Mouse (Mus musculus) hindbrain, embryonic 13.5 days (tissue): ENCODE measurements around the gene Mast3. TPM values are rescaled to one million over a fixed set of nuclear protein-coding genes. Genes with fewer than 3 reads are reported as not detected.
A peak's percentile ranks its signal among the peaks of the same experiment; 100 is the strongest.

Experiments
- ATAC-seq: fragments of 200-750 bp; cut with Nextera tagmentation; 2 replicates; pipeline ENCODE4 v1.8.0; 2017; ENCODE audit warnings: moderate TSS enrichment; ENCODE audit not compliant: low FRiP score
- H3K27ac ChIP-seq: fragments of 300-500 bp; sonication (generic); 2 replicates; pipeline ENCODE4 v1.5.1; 2015; ENCODE audit warnings: inconsistent platforms, mild to moderate bottlenecking, moderate library complexity
- H3K27me3 ChIP-seq: fragments of 300-500 bp; sonication (generic); 2 replicates; pipeline ENCODE4 v1.6.1; 2015; ENCODE audit warnings: mild to moderate bottlenecking, inconsistent platforms
- H3K36me3 ChIP-seq: fragments of 300-500 bp; sonication (generic); 2 replicates; pipeline ENCODE4 v1.6.1; 2015; ENCODE audit warnings: mild to moderate bottlenecking, inconsistent platforms
- H3K4me1 ChIP-seq: fragments of 300-500 bp; sonication (generic); replicated peaks from 2 replicates; pipeline ENCODE4 v1.6.1; 2015; ENCODE audit warnings: inconsistent platforms
- H3K4me2 ChIP-seq: fragments of 300-500 bp; sonication (generic); 2 replicates; pipeline ENCODE4 v1.6.1; 2015; ENCODE audit warnings: inconsistent platforms, mild to moderate bottlenecking, moderate library complexity
- H3K4me3 ChIP-seq: fragments of 300-500 bp; sonication (generic); 2 replicates; pipeline ENCODE4 v1.5.1; 2015; ENCODE audit warnings: mild to moderate bottlenecking, inconsistent platforms
- H3K9ac ChIP-seq: fragments of 300-500 bp; sonication (generic); 2 replicates; pipeline ENCODE4 v1.6.1; 2015; ENCODE audit warnings: mild to moderate bottlenecking, inconsistent platforms
- H3K9me3 ChIP-seq: fragments of 300-500 bp; sonication (generic); 2 replicates; pipeline ENCODE4 v1.6.1; 2016; ENCODE audit warnings: inconsistent platforms
- WGBS: fragments of 180-500 bp; shearing (Covaris S2); methylation state at CpG from one replicate; pipeline ENCODE4 v1.1.7; 2015; 5-methylcytosine and 5-hydroxymethylcytosine counted together
- polyA plus RNA-seq: library from polyadenylated mRNA; unstranded; fragments of >200 nt; fragmentation: Nextera tagmentation; extraction: Ambion mirVana; gene quantifications from 2 replicates; pipeline ENCODE4 v1.2.1, GENCODE M21; 2015

The Mast3 gene
- polyA plus RNA-seq, 1 experiment from 2014 or later, result 17.4 TPM

- H3K4me3 ChIP-seq, result no peak overlapping the region
These were observed 6.3 kb upstream of the Mast3 start for GRCm38 (mm10) chr8:70810962-70811680.

DNA sequence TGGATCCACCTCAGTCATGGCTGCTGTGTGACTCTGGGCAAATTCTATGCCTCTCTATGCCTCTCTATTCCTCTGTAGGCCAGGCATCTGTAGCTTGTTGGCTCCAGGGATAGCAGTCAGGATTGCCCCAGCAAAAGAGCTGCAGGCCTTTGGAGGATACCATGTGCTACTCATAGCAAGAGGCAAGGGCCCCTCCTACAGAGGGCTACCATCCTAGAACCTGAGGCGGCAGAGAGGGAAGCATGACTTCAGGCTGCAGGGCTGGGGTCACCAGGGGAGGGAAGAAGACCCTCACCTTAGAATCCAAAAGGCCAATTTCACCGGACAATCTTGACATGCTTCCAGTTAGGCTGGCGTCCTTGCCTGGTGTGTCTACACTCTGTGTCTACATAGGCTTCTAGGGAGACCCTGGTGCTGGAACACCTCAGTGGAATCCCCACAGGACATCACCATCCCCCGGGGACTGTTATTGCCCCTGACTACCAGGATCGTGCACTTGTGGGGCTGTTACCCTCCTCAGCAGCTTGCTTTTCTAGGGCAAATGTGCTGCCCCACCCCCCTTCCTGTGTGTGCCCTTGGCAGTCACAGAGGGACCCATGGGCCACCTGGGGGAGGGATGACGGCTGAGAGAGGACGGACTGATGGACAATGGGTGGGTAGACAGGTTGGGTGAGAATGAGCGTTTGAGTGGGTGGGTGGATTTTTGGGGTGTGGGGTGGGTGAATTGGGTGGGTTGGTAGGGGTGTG lies 4.3 kb upstream of the Mast3 start:
- H3K9me3 ChIP-seq, result no peaks in the 10 kb centered on the region
- WGBS, result 78% methylated on average over 8 of the region's 8 CpGs
- peak overlapping the region; percentile 24; the same call in 1 of the 2 replicates for H3K9ac ChIP-seq
- no peak overlapping the region for H3K4me3 ChIP-seq
- no peak overlapping the region for H3K4me2 ChIP-seq
- H3K4me1 ChIP-seq, result peaks cover 8% of the 10 kb centered on the region
- ATAC-seq, result no peak
- peaks cover 66% of the 10 kb centered on the region for H3K27me3 ChIP-seq
- H3K27ac ChIP-seq, result no peak overlapping the region
- H3K36me3 ChIP-seq, result no peaks in the 10 kb centered on the region

More at GRCm38 (mm10) chr8:70810962-70811680, 6.3 kb upstream of the Mast3 start:
- Histone ChIP-seq H3K9ac (no peak overlapping the region), H3K27ac (no peak overlapping the region), H3K4me1 (no peaks in the 10 kb centered on the region), H3K36me3 (no peaks in the 10 kb centered on the region), H3K4me2 (no peak overlapping the region), H3K27me3 (peaks cover 64% of the 10 kb centered on the region), H3K9me3 (no peaks in the 10 kb centered on the region)
- 71% methylated on average over 20 of the region's 20 CpGs for WGBS
- ATAC-seq, result no peak

DNA sequence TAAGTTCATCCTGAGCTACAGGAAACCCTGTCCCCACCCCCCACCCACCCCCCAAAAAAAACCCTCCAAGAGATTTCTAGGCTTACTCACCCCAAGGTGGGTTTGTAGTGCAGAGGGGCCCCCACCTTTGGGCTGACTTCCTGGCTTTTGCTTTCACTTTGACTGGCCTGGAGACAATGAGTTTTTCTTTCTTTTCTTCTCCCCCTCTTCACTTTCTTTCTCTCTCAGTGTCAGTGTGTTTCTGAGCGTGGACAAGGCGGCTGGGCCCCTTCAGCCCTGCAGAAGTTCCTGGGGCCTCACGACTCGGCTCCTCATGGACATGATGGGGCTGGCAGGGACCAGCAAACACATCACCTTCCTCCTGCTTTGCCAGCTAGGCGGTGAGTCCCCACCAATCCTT lies 3.4 kb upstream of the Mast3 start, which contains the start of gene Il12rb1:
TSS of gene Il12rb1 (plus strand) at position 211 of the 400 bp plus-strand sequence.
- Histone ChIP-seq H3K9ac (peak within 1 kb of the TSS; percentile 24; the same call in 1 of the 2 replicates), H3K9me3 (no peaks in the 10 kb centered on the region), H3K27ac (no peak within 1 kb of the TSS), H3K36me3 (no peaks in the 10 kb centered on the region), H3K4me2 (no peak within 1 kb of the TSS), H3K4me1 (peaks cover 15% of the 10 kb centered on the region), H3K27me3 (peaks cover 67% of the 10 kb centered on the region), H3K4me3 (no peak within 1 kb of the TSS)
- 57% methylated on average over 5 of the region's 5 CpGs for WGBS
- no peak for ATAC-seq

DNA sequence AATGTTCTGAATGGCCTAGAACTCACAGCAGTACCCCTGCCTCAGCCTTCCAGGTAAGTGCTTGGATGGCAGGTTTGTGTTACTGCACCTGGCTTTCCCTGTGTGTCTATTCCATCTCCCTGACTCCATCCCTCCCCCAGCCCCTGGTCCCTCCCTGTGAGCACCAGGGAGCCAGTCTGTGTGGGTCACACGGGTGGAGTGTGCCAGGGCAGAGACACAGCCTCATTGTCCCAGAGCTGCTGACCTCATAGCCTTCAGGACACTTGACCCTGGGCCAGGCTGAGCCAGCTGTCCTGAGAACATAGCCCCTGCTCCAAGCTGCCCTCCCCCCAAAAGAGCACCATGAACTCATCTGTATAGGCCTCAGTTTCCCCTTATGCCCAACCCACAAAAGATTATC lies 2.5 kb upstream of the Mast3 start:
- Histone ChIP-seq H3K9me3 (no peaks in the 10 kb centered on the region), H3K9ac (no peak overlapping the region), H3K4me3 (no peak overlapping the region), H3K27ac (no peak overlapping the region), H3K27me3 (peaks cover 71% of the 10 kb centered on the region), H3K4me2 (no peak overlapping the region), H3K4me1 (peaks cover 15% of the 10 kb centered on the region), H3K36me3 (no peaks in the 10 kb centered on the region)
- 50% methylated on average over 1 of the region's 1 CpGs for WGBS
- ATAC-seq, result no peak

- Histone ChIP-seq H3K36me3 (no peaks in the 10 kb centered on the region), H3K9me3 (no peaks in the 10 kb centered on the region), H3K27me3 (peaks cover 78% of the 10 kb centered on the region), H3K4me1 (peaks cover 15% of the 10 kb centered on the region), H3K4me3 (no peak overlapping the region), H3K4me2 (no peak overlapping the region), H3K9ac (no peak overlapping the region), H3K27ac (no peak overlapping the region)
- WGBS, result 83% methylated on average over 4 of the region's 4 CpGs
- no peak for ATAC-seq
These were observed 1.7 kb upstream of the Mast3 start for GRCm38 (mm10) chr8:70806541-70806940.

DNA sequence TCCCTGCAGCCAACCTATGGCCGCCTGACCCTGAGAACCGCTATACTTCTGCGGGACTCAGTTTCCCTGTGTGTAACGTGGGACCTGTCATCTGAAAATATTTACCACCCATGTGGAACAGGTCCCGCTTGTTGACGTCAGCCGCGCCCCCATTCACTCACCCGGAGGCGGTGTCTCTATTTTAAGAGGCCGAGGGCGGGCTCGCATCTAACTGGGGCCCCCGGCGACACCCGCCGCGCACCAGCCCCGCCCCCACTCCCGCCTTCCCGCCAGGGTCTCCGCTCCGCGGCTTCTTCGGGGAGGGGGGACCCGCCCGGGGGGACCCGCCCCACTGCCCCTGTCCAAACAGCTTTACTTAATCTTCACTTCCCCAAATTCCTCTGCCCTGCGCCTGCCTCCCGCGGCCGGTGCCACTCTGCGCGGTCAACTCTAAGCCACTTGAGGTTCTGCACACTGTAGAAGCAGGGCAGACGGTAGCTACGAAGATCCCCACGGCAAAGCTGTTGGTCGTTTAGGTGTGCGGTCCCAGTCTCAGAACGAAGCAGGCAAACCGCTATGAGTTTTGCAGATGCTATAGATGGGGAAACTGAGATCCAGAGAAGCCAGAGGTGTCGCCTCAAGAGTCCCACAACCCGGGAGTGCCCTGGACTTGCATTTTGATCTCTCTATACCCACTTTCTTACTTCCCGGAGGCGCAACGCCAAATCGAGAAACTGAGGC lies 933 bp downstream of the Mast3 start:
- Histone ChIP-seq H3K4me3 (peak overlapping the region; percentile 45), H3K4me1 (peaks cover 22% of the 10 kb centered on the region), H3K9ac (peak overlapping the region; percentile 65), H3K27me3 (peaks cover 86% of the 10 kb centered on the region), H3K27ac (no peak overlapping the region), H3K9me3 (no peaks in the 10 kb centered on the region), H3K4me2 (peak overlapping the region; percentile 73), H3K36me3 (no peaks in the 10 kb centered on the region)
- WGBS, result 1% methylated on average over 42 of the region's 47 CpGs
- no peak for ATAC-seq

DNA sequence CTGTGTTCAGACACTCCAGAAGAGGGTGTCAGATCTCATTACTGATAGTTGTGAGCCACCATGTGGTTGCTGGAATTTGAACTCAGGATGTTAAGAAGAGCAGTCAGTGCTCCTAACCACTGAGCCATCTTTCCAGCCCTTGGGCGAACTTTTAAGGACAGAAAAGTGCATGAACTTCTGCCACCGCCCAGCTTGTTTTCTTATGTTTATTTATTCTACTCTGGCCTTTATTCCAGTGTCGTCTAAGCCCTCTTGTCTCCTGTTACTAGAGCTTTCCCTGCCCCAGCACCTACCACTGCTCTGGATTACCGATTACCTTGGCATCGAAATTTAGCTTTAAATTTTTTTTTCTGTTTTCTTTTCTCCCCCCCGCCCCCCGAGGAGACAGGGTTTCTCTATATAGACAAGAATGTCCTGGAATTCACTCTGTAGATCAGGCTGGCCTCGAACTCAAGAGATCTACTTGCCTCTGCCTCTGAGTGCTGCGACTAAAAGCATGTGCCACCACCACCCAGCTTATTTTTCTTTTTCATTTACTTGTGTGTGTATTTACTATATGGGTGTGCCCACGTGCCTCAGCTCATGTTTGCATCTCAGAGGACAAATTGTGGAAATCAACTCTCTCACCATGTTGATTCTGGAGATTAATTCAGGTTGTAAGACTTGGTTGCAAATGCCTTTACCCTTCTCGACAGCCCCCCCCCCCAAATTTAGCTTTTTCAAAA lies 1.9 kb downstream of the Mast3 start:
- WGBS, result 67% methylated on average over 11 of the region's 11 CpGs
- Histone ChIP-seq H3K27ac (no peak overlapping the region), H3K9me3 (no peaks in the 10 kb centered on the region), H3K36me3 (no peaks in the 10 kb centered on the region), H3K9ac (no peak overlapping the region), H3K4me2 (no peak overlapping the region), H3K4me3 (no peak overlapping the region), H3K27me3 (peaks cover 93% of the 10 kb centered on the region), H3K4me1 (peaks cover 30% of the 10 kb centered on the region)
- no peak for ATAC-seq

GRCm38 (mm10) chr8:70801830-70802229 lies 3.0 kb downstream of the Mast3 start:
- 83% methylated on average over 1 of the region's 1 CpGs for WGBS
- peaks cover 87% of the 10 kb centered on the region for H3K27me3 ChIP-seq
- no peak overlapping the region for H3K4me3 ChIP-seq
- no peak for ATAC-seq
- H3K4me1 ChIP-seq, result peaks cover 36% of the 10 kb centered on the region
- H3K9ac ChIP-seq, result no peak overlapping the region
- H3K36me3 ChIP-seq, result no peaks in the 10 kb centered on the region
- no peak overlapping the region for H3K27ac ChIP-seq
- H3K9me3 ChIP-seq, result no peaks in the 10 kb centered on the region
- H3K4me2 ChIP-seq, result no peak overlapping the region

DNA sequence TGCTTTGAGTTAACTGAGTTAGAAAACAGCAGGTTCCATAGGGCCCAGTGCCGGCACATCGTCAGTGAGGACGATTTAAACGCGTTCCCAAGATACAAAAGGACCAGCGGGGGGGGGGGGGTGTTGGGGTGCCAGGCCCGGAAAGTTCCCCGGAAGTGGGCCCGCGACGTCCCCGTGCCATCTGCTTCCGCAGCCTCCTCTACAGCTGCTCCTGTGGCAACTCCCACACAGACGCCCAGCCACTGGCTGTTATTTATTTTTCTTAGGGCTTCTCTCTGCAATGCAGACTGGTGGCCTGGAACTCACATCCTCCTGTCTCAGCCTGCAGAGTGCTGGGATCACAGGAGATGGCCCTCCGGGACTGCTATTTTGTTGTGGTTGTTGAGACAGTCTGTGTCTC lies 3.7 kb downstream of the Mast3 start:
- WGBS, result 28% methylated on average over 15 of the region's 15 CpGs
- Histone ChIP-seq H3K9me3 (no peaks in the 10 kb centered on the region), H3K27me3 (peaks cover 80% of the 10 kb centered on the region), H3K9ac (no peak overlapping the region), H3K36me3 (no peaks in the 10 kb centered on the region), H3K27ac (no peak overlapping the region), H3K4me3 (no peak overlapping the region), H3K4me1 (peaks cover 41% of the 10 kb centered on the region), H3K4me2 (no peak overlapping the region)
- no peak for ATAC-seq

DNA sequence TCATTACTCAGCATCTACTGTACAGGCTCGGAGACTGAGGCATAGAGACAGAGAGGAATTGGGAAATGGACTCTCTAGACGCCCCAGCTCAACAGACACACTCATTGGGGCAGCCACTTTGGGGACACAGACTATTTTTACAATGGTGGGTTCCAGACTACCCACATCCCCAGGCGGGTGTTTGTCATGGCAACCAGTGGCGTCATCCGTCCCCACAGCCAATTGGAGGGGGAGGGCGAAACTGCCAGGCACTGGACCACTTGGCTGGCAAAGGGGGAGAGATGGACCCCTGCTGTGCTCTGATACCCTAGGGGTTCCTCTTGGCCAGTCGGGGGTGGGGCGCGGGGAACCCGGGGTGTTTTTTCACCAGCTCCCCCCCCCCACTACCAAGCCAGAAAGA lies 4.2 kb downstream of the Mast3 start:
- H3K27ac ChIP-seq, result no peak overlapping the region; the same call in 1 of the 2 replicates
- peaks cover 75% of the 10 kb centered on the region for H3K27me3 ChIP-seq
- H3K36me3 ChIP-seq, result no peaks in the 10 kb centered on the region
- H3K4me2 ChIP-seq, result no peak overlapping the region
- WGBS, result 47% methylated on average over 10 of the region's 10 CpGs
- no peak overlapping the region for H3K4me3 ChIP-seq
- H3K9me3 ChIP-seq, result no peaks in the 10 kb centered on the region
- peaks cover 43% of the 10 kb centered on the region for H3K4me1 ChIP-seq
- no peak for ATAC-seq
- no peak overlapping the region for H3K9ac ChIP-seq

- peak overlapping the region; percentile 53 for H3K4me3 ChIP-seq
- no peaks in the 10 kb centered on the region for H3K36me3 ChIP-seq
- peaks cover 35% of the 10 kb centered on the region for H3K4me1 ChIP-seq
- peaks cover 56% of the 10 kb centered on the region for H3K27me3 ChIP-seq
- H3K4me2 ChIP-seq, result peak overlapping the region; percentile 87
- H3K9me3 ChIP-seq, result no peaks in the 10 kb centered on the region
- WGBS, result 11% methylated on average over 15 of the region's 15 CpGs
- H3K27ac ChIP-seq, result no peak overlapping the region
- peak overlapping the region; percentile 75; the same call in 1 of the 2 replicates for H3K9ac ChIP-seq
- no peak for ATAC-seq
These were observed 6.6 kb downstream of the Mast3 start for GRCm38 (mm10) chr8:70798281-70798680.
